Mouse (Mus musculus): ENCODE measurements around the gene Wdr82.
A peak's percentile ranks its signal among the peaks of the same experiment; 100 is the strongest.

DNA sequence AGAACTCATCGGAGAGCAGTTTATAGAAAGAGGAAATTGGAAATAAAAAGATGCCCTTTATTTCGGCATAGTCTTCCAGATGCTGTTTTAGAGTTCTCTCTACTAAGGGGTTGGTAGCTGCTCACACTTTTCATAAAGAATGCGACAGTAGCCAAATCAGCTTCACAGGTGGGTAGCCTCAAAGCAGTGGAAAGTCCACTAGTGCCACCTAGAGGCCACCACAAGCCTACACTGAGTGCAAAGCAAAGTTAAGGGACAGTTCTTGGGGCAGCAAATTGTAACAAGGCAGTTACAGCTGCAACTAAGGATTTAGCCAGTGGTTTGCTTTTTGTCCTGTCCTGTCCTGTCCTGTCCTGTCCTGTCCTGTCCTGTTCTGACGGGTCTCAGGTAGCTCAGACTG lies 47.1 kb upstream of the Wdr82 start:
- TF ChIP-seq POLR2A (IDR thresholded peaks at IDR 0.05; ENCODE audit: borderline replicate concordance, insufficient read depth, low read length) (no peak), CTCF (IDR thresholded peaks at IDR 0.05; ENCODE audit: borderline replicate concordance, insufficient read depth, low read depth, low read length) (peak; percentile 79)
